24 mouse cellular contexts compared by ENCODE assay signal in genomic region chr6:90680401-90680800, GRCm38 (mm10).
DNase-seq lines count a peak whose midpoint lies in the region; ATAC-seq and TF ChIP-seq lines count a peak whose summit lies in the region.
"Had no signal": no experiment of that assay in that cellular context is flagged by ENCODE, and none has a peak within 500 bp of the region (broad histone marks: within the 10 kb centered on the region; RNA-seq: fewer than 3 reads in every experiment).

No protein-coding gene starts in this region.

- H3K27me3 ChIP-seq in intestine, postnatal 0 days (replicated peaks; ENCODE audit: control insufficient read depth, insufficient read depth, low read length) = no peaks in the 10 kb centered on the region
- H3K27me3 ChIP-seq in intestine, embryonic 15.5 days (replicated peaks) = no peaks in the 10 kb centered on the region
- H3K27me3 ChIP-seq in liver, adult 2 months (ENCODE audit: control insufficient read depth, insufficient read depth, low read length) = no peaks in the 10 kb centered on the region
- H3K27me3 ChIP-seq in liver, postnatal 0 days (ENCODE audit: insufficient read depth, low read length) = no peaks in the 10 kb centered on the region
- H3K27me3 ChIP-seq: embryonic facial prominence, embryonic 15.5 days; heart, embryonic 13.5 days; hindbrain, embryonic 15.5 days had no signal

- DNase-seq in gastrocnemius, adult 2 months = no peak
- DNase-seq in gastrocnemius, postnatal 14 days = no peak
- DNase-seq in liver, adult 2 months (ENCODE audit: extremely low read depth, low read depth, low spot score) = peak; percentile 63
- no peak for DNase-seq in liver, postnatal 0 days
- DNase-seq: adrenal gland, adult 8-10 months; adrenal gland, postnatal 36 days; B cell, adult 2 months; cerebellum, adult 11 months; cerebellum, adult 8-10 months; cerebellum, postnatal 14 days; embryo, embryonic 11 days; gastrocnemius, postnatal 10 days; heart, postnatal 10 days had no signal

- no peak overlapping the region for H3K4me2 ChIP-seq in intestine, postnatal 0 days (replicated peaks; ENCODE audit: low read depth)
- H3K4me2 ChIP-seq in intestine, embryonic 15.5 days (replicated peaks) = no peak overlapping the region
- no peak overlapping the region for H3K4me2 ChIP-seq in liver, postnatal 0 days (ENCODE audit: low read depth, low read length)
- H3K4me2 ChIP-seq: embryonic facial prominence, embryonic 15.5 days; heart, embryonic 13.5 days; hindbrain, embryonic 15.5 days had no signal

- no peaks in the 10 kb centered on the region for H3K9me3 ChIP-seq in intestine, postnatal 0 days (ENCODE audit: control insufficient read depth)
- no peaks in the 10 kb centered on the region for H3K9me3 ChIP-seq in intestine, embryonic 15.5 days
- H3K9me3 ChIP-seq in liver, postnatal 0 days (ENCODE audit: low read length) = no peaks in the 10 kb centered on the region
- H3K9me3 ChIP-seq: embryonic facial prominence, embryonic 15.5 days; forebrain, embryonic 10.5 days; G1E; heart, embryonic 13.5 days; hindbrain, embryonic 15.5 days had no signal

- WGBS in intestine, postnatal 0 days = 80% methylated on average over 12 of the region's 12 CpGs
- 87% methylated on average over 12 of the region's 12 CpGs for WGBS in intestine, embryonic 15.5 days
- 75% methylated on average over 12 of the region's 12 CpGs for WGBS in liver, adult 2 months
- 70% methylated on average over 12 of the region's 12 CpGs for WGBS in liver, postnatal 0 days (ENCODE audit: insufficient replicate concordance)

- no peak for TF ChIP-seq CTCF in gastrocnemius, adult 2 months (IDR thresholded peaks at IDR 0.05)
- TF ChIP-seq CTCF in intestine, postnatal 0 days (IDR thresholded peaks at IDR 0.05; ENCODE audit: low read depth) = no peak
- TF ChIP-seq CTCF in liver, adult 2 months (IDR thresholded peaks at IDR 0.05; ENCODE audit: low read depth, low read length) = no peak
- no peak for TF ChIP-seq CTCF in liver, postnatal 0 days (IDR thresholded peaks at IDR 0.05; ENCODE audit: low read depth)

- H3K4me1 ChIP-seq in intestine, postnatal 0 days (replicated peaks; ENCODE audit: control insufficient read depth, insufficient read depth, low read length) = 0 out of 2 replicates have a peak, but pooled peaks cover 12% of the 10 kb centered on the region
- peaks cover 7% of the 10 kb centered on the region; the same call in 1 of the 2 replicates for H3K4me1 ChIP-seq in intestine, embryonic 15.5 days (replicated peaks)
- H3K4me1 ChIP-seq in liver, adult 2 months (ENCODE audit: control insufficient read depth, insufficient read depth, low read length) = peaks cover 34% of the 10 kb centered on the region
- peaks cover 19% of the 10 kb centered on the region for H3K4me1 ChIP-seq in liver, postnatal 0 days (ENCODE audit: insufficient read depth)
- peaks cover 45% of the 10 kb centered on the region for H3K4me1 ChIP-seq in brown adipose tissue, adult 24 weeks (ENCODE audit: control insufficient read depth, insufficient read depth, insufficient read length, low read length)
- H3K4me1 ChIP-seq: hindbrain, embryonic 15.5 days had no signal

- intact Hi-C loops in gastrocnemius, adult 2 months (cut with DNase I) = no loop called here
- intact Hi-C loops in gastrocnemius, postnatal 14 days (cut with DNase I; ENCODE audit: low total_unique reads) = no loop called here

- peak overlapping the region; percentile 21; the same call in 1 of the 2 replicates for H3K27ac ChIP-seq in gastrocnemius, adult 2 months
- peak overlapping the region; percentile 5 for H3K27ac ChIP-seq in intestine, postnatal 0 days (ENCODE audit: low read depth, low read length)
- H3K27ac ChIP-seq in intestine, embryonic 15.5 days = no peak overlapping the region
- H3K27ac ChIP-seq in liver, adult 2 months (replicated peaks; ENCODE audit: insufficient read depth, low read depth, low read length) = no peak overlapping the region
- H3K27ac ChIP-seq in liver, postnatal 0 days (ENCODE audit: low read depth) = no peak overlapping the region
- H3K27ac ChIP-seq in brown adipose tissue, adult 24 weeks (replicated peaks; ENCODE audit: low read depth, low read length) = peak overlapping the region; percentile 61
- H3K27ac ChIP-seq: forebrain, embryonic 10.5 days; hindbrain, embryonic 15.5 days had no signal

- TF ChIP-seq POLR2A in liver, adult 2 months (IDR thresholded peaks at IDR 0.05; ENCODE audit: extremely low read depth, insufficient read depth, low read length) = no peak

- 0 out of 2 replicates have a peak, but pooled peaks cover 4% of the 10 kb centered on the region for H3K79me2 ChIP-seq in liver, adult 2 months (ENCODE audit: control insufficient read depth, insufficient read depth, low read length)

- H3K36me3 ChIP-seq in intestine, postnatal 0 days (ENCODE audit: control insufficient read depth, insufficient read depth) = peaks cover 51% of the 10 kb centered on the region
- peaks cover 40% of the 10 kb centered on the region for H3K36me3 ChIP-seq in intestine, embryonic 15.5 days
- H3K36me3 ChIP-seq in liver, adult 2 months (ENCODE audit: control insufficient read depth, insufficient read depth, low read length) = peaks cover 12% of the 10 kb centered on the region; the same call in 1 of the 2 replicates
- H3K36me3 ChIP-seq in liver, postnatal 0 days (replicated peaks; ENCODE audit: insufficient read depth, low read length) = peaks cover 58% of the 10 kb centered on the region

- ATAC-seq in intestine, postnatal 0 days = no peak
- ATAC-seq in intestine, embryonic 15.5 days = no peak
- ATAC-seq in liver, postnatal 0 days = no peak
- ATAC-seq: CD4-positive, CD25-positive, alpha-beta regulatory T cell, adult 4 months; forebrain, embryonic 14.5 days had no signal

- no peak for TF ChIP-seq EP300 in liver, postnatal 0 days (IDR thresholded peaks at IDR 0.05; ENCODE audit: low read depth)

- no peak overlapping the region for H3K4me3 ChIP-seq in gastrocnemius, adult 2 months
- H3K4me3 ChIP-seq in intestine, postnatal 0 days (ENCODE audit: low read depth, low read length) = no peak overlapping the region
- no peak overlapping the region for H3K4me3 ChIP-seq in intestine, embryonic 15.5 days (replicated peaks)
- H3K4me3 ChIP-seq in liver, adult 2 months (ENCODE audit: insufficient read depth, low read depth, low read length) = no peak overlapping the region
- no peak overlapping the region for H3K4me3 ChIP-seq in liver, postnatal 0 days (ENCODE audit: low read depth, low read length)
- no peak overlapping the region for H3K4me3 ChIP-seq in brown adipose tissue, adult 24 weeks (ENCODE audit: insufficient read depth, low read depth, low read length)
- H3K4me3 ChIP-seq: embryonic facial prominence, embryonic 15.5 days; erythroblast, embryonic 14.5 days; forebrain, embryonic 10.5 days; heart, embryonic 13.5 days; hindbrain, embryonic 15.5 days had no signal

- no peak overlapping the region for H3K9ac ChIP-seq in intestine, postnatal 0 days (ENCODE audit: low read depth, low read length)
- no peak overlapping the region for H3K9ac ChIP-seq in intestine, embryonic 15.5 days
- H3K9ac ChIP-seq in liver, adult 2 months (ENCODE audit: low read depth, low read length) = no peak overlapping the region
- H3K9ac ChIP-seq in liver, postnatal 0 days (replicated peaks) = no peak overlapping the region
- H3K9ac ChIP-seq: embryonic facial prominence, embryonic 15.5 days; heart, embryonic 13.5 days; hindbrain, embryonic 15.5 days had no signal

Comparison
In these comparisons a context has a peak if more than half of its experiments do, and no peak if none do; other contexts are left out.
1. H3K27ac ChIP-seq: peak in gastrocnemius, adult 2 months (single experiment), intestine, postnatal 0 days (single experiment) and brown adipose tissue, adult 24 weeks (single experiment); none in intestine, embryonic 15.5 days (single experiment), liver, adult 2 months (single experiment) and liver, postnatal 0 days (single experiment).